Mouse (Mus musculus) heart, embryonic 14.5 days (tissue): ENCODE results near the gene Arih1. TPM values are rescaled to one million over a fixed set of nuclear protein-coding genes. Genes with fewer than 3 reads are reported as not detected.

Experiments used
- ATAC-seq: fragments of 200-750 bp; cut with Nextera tagmentation; 2 replicates; pipeline ENCODE4 v1.8.0; 2017; ENCODE audit warnings: low read depth, moderate TSS enrichment; ENCODE audit not compliant: insufficient number of reproducible peaks, insufficient read depth, low FRiP score
- H3K27ac ChIP-seq, 2 experiments: fragments of 200-500 bp in 1 of 2; fragments of 300-500 bp in 1 of 2; sonication (generic) in 1 of 2; replicated peaks in 1 of 2; 2 replicates each; pipeline ENCODE4 v1.5.1; 2012 to 2014; ENCODE audit warnings: low read depth in 2 of 2, low read length in 2 of 2, control low read depth in 1 of 2, mild to moderate bottlenecking in 1 of 2, mixed read lengths in 1 of 2; ENCODE audit not compliant: control insufficient read depth in 1 of 2, insufficient read depth in 1 of 2
- H3K27me3 ChIP-seq: fragments of 300-500 bp; sonication (generic); 2 replicates; pipeline ENCODE4 v1.6.1; 2014; ENCODE audit warnings: mild to moderate bottlenecking, low read length, control low read depth; ENCODE audit not compliant: control insufficient read depth, insufficient read depth
- H3K36me3 ChIP-seq: fragments of 300-500 bp; sonication (generic); 2 replicates; pipeline ENCODE4 v1.6.1; 2014; ENCODE audit warnings: mild to moderate bottlenecking, control low read depth, low read length, mixed read lengths; ENCODE audit not compliant: control insufficient read depth, insufficient read depth
- H3K4me1 ChIP-seq, 2 experiments: fragments of 200-500 bp in 1 of 2; fragments of 300-500 bp in 1 of 2; sonication (generic) in 1 of 2; 2 replicates each; pipeline ENCODE4 v1.6.1; 2012 to 2014; ENCODE audit warnings: low read length in 2 of 2, control low read depth in 1 of 2, mixed read lengths in 1 of 2; ENCODE audit not compliant: control insufficient read depth in 2 of 2, insufficient read depth in 2 of 2
- H3K4me2 ChIP-seq: fragments of 300-500 bp; sonication (generic); 2 replicates; pipeline ENCODE4 v1.6.1; 2014; ENCODE audit warnings: mild to moderate bottlenecking, low read length
- H3K4me3 ChIP-seq, 2 experiments: fragments of 200-500 bp in 1 of 2; fragments of 300-500 bp in 1 of 2; sonication (generic) in 1 of 2; 2 replicates each; pipeline ENCODE4 v1.5.1; 2012 to 2014; ENCODE audit warnings: low read length in 2 of 2, mild to moderate bottlenecking in 2 of 2, control low read depth in 1 of 2, low read depth in 1 of 2, moderate library complexity in 1 of 2; ENCODE audit not compliant: control insufficient read depth in 1 of 2, insufficient read depth in 1 of 2
- H3K9ac ChIP-seq: fragments of 300-500 bp; sonication (generic); 2 replicates; pipeline ENCODE4 v1.6.1; 2014; ENCODE audit warnings: mild to moderate bottlenecking, low read length
- H3K9me3 ChIP-seq: fragments of 300-500 bp; sonication (generic); 2 replicates; pipeline ENCODE4 v1.6.1; 2016; ENCODE audit warnings: low read length, control low read depth; ENCODE audit not compliant: control insufficient read depth
- WGBS: fragments of 180-500 bp; shearing (Covaris S2); extraction: QIAGEN DNeasy Blood & Tissue Kit; methylation state at CpG from one replicate; pipeline ENCODE4 v1.1.7; 2014; 5-methylcytosine and 5-hydroxymethylcytosine counted together
- polyA plus RNA-seq: library from polyadenylated mRNA; unstranded; fragments of >200 nt; fragmentation: Nextera tagmentation; extraction: Ambion mirVana; gene quantifications from 2 replicates; pipeline ENCODE4 v1.2.1, GENCODE M21; 2014

Gene Arih1
- 14.9 and 18.3 TPM in 2 replicates for polyA plus RNA-seq

DNA sequence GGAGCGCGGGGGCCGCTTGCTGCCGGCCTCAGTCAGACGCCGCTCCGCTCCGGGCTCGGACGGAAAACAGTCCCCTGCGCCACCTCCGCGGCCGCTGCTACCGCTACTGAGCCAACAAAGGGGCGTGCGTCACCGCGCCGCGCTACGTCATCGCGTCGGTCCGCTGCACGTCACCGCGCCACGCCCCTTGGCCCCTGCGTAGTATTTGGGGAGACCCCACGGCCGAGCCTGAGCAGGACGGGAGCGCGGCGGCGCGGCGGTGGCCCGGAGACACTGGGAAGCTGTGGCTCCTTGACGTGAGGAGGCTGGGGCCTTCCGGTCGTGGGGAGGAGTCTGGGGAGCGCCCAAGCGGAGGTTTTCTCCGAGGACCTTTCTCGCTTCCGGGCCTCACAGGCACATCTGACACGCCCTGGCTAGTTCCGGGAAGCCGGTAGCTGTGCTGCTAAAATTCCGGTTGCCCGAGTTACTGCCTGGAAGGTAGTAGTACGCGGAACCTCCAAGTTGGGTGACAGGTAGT lies at the start of gene Arih1:
Gene Arih1 (minus strand): TSS at position 70 of the 517 bp plus-strand sequence.
- peak within 1 kb of the TSS; percentile 97 to 98 for H3K27ac ChIP-seq
- no peaks in the 10 kb centered on the region for H3K9me3 ChIP-seq
- peak; percentile 97 for ATAC-seq
- peak within 1 kb of the TSS; percentile 96 for H3K4me2 ChIP-seq
- under 1% methylated on average over 49 of the region's 56 CpGs for WGBS
- H3K4me1 ChIP-seq, result peaks cover 0 to 23% of the 10 kb centered on the region in 2 experiments; a peak in 1 of 4 replicates
- peak within 1 kb of the TSS; percentile 88 to 94 for H3K4me3 ChIP-seq
- H3K36me3 ChIP-seq, result no peaks in the 10 kb centered on the region
- H3K27me3 ChIP-seq, result no peaks in the 10 kb centered on the region
- H3K9ac ChIP-seq, result peak within 1 kb of the TSS; percentile 99

DNA sequence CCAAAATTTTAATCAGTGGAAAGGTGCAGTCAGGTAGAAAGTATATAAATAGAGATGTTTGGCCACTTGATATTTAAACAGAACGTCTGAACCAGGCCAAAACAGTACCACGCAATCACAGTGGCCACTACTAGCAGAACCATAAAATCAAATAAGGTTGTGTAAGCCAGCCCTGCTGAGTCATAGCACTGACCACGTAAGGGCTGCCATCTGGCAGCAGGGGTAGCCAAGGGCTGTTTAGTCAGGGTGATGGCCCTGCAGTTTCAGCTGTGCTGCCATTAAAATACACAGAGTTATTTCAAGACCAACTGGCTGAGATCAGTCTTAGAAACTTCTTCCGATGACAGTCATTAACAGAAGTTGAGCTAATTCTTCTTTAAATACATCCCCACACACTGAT lies 47.5 kb upstream of the Arih1 start:
- Histone ChIP-seq H3K27me3 (no peaks in the 10 kb centered on the region), H3K9me3 (no peaks in the 10 kb centered on the region), H3K4me3 (no peak overlapping the region), H3K4me2 (no peak overlapping the region), H3K4me1 (peaks cover 0 to 2% of the 10 kb centered on the region in 2 experiments; a peak in 1 of 4 replicates), H3K27ac (no peak overlapping the region), H3K9ac (no peak overlapping the region), H3K36me3 (no peaks in the 10 kb centered on the region)
- ATAC-seq, result no peak
- WGBS, result 84% methylated on average over 4 of the region's 4 CpGs

DNA sequence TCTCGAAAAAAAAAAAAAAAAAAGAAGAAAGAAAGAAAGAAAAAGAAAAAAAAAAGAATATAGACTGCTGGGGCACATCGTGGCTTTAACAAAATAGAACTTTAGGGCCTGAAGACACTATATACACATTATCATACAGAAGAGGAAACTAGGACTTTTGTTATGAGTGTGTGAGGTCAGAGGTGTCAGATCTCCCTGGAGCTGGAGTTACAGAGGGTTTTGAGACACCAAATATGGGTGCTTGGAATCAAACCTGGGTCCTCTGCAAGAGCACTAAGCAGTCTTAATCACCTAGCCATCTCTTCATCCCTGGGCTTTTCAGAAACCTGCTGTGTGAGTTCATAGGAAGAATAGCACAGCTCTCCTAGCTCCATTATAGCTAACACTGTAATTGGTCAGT lies 47.0 kb upstream of the Arih1 start:
- Histone ChIP-seq H3K27ac (no peak overlapping the region), H3K4me1 (no peaks in the 10 kb centered on the region), H3K36me3 (no peaks in the 10 kb centered on the region), H3K27me3 (no peaks in the 10 kb centered on the region), H3K9ac (no peak overlapping the region), H3K4me3 (no peak overlapping the region), H3K4me2 (no peak overlapping the region), H3K9me3 (no peaks in the 10 kb centered on the region)
- no peak for ATAC-seq
- WGBS, result 70% methylated on average over 2 of the region's 2 CpGs

DNA sequence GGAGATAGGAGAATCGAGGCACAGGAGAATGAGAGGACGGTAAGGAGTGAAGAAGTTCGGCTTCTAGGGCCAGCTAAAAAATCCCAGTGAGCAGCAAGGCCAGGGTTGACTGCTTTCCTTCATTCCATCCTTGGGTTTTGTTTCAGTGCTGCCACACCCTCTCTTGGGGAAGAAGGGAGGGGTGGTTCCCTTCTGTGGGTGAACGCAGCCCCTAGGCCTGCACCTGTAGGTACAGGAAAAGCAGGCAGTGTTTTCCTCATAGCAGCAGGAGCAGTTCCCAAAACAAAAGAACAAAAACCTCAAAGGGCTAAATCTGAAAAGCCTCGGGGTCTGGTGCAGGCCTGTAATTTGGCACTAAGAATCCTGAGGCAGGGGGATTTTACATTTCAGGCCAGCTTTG lies 45.2 kb upstream of the Arih1 start:
- Histone ChIP-seq H3K4me3 (no peak overlapping the region), H3K4me2 (no peak overlapping the region), H3K27ac (no peak overlapping the region), H3K9ac (no peak overlapping the region), H3K4me1 (no peaks in the 10 kb centered on the region), H3K36me3 (no peaks in the 10 kb centered on the region), H3K9me3 (no peaks in the 10 kb centered on the region), H3K27me3 (no peaks in the 10 kb centered on the region)
- WGBS, result 53% methylated on average over 5 of the region's 5 CpGs
- ATAC-seq, result no peak

DNA sequence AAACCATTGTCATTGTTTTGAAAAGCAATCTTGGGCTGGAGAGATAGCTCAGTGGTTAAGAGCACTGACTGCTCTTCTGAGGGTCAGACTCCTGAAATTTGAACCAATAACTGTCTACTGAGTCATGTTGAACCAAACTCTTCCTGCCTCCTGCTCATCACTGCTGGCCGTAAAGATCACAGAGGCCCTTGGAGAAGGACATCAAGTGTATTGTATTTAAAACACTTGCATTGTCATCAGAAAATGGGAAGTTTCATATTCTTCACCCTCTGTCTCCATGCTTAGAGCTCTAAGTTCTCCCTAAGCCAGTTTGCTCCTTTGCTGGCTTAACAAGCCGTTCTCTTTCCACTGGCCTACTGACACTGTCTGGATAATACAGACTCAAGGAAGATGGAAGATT lies 41.9 kb upstream of the Arih1 start:
- no peak overlapping the region for H3K4me2 ChIP-seq
- no peaks in the 10 kb centered on the region for H3K27me3 ChIP-seq
- no peaks in the 10 kb centered on the region for H3K36me3 ChIP-seq
- WGBS, result 71% methylated on average over 2 of the region's 2 CpGs
- no peak overlapping the region for H3K9ac ChIP-seq
- no peak overlapping the region for H3K4me3 ChIP-seq
- H3K27ac ChIP-seq, result no peak overlapping the region
- no peaks in the 10 kb centered on the region for H3K9me3 ChIP-seq
- H3K4me1 ChIP-seq, result no peaks in the 10 kb centered on the region
- no peak for ATAC-seq

DNA sequence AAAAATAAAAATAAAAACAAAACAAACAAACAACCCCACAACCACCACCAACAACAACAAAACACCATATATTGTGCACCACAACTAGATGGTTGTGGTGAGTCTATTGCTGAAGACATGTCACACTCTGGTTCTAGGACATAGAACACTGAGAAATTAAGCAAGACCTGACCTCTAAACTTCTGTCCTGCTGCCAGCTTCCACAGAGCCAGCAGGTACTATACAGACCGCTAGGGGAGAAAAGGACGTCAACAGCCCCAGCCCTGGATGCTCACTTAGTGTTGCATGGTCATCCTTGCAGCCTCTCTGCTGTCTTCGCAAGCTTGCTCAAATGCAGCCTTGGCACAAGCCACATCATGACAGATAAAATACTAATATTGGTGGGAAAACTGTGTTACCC lies 41.2 kb upstream of the Arih1 start:
- H3K9ac ChIP-seq, result no peak overlapping the region
- ATAC-seq, result no peak
- no peaks in the 10 kb centered on the region for H3K4me1 ChIP-seq
- no peaks in the 10 kb centered on the region for H3K27me3 ChIP-seq
- no peak overlapping the region for H3K4me3 ChIP-seq
- H3K4me2 ChIP-seq, result no peak overlapping the region
- no peaks in the 10 kb centered on the region for H3K9me3 ChIP-seq
- no peak overlapping the region for H3K27ac ChIP-seq
- 86% methylated on average over 3 of the region's 3 CpGs for WGBS
- H3K36me3 ChIP-seq, result no peaks in the 10 kb centered on the region

DNA sequence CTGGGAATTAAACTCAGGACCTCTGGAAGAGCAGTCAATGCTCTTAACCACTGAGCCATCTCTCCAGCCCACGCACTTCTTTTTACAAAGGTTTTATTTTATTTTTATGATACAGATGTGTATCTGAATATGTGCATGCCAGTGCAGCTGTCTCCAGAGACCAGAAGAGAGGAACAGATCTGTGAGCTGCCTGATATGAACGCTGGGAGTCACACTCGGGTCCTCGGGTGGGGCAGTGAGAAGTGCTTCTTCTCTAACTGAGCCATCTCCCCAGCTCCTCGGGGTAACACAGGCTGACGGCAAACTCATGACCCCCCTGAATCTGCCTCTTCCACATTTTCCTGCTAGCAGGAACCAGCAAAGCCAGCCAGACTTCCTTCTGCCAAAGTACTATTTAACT lies 40.3 kb upstream of the Arih1 start:
- no peaks in the 10 kb centered on the region for H3K36me3 ChIP-seq
- H3K9ac ChIP-seq, result no peak overlapping the region
- ATAC-seq, result no peak
- H3K27me3 ChIP-seq, result no peaks in the 10 kb centered on the region
- no peak overlapping the region for H3K4me2 ChIP-seq
- no peaks in the 10 kb centered on the region for H3K4me1 ChIP-seq
- 65% methylated on average over 6 of the region's 6 CpGs for WGBS
- H3K27ac ChIP-seq, result no peak overlapping the region
- no peaks in the 10 kb centered on the region for H3K9me3 ChIP-seq
- H3K4me3 ChIP-seq, result no peak overlapping the region

DNA sequence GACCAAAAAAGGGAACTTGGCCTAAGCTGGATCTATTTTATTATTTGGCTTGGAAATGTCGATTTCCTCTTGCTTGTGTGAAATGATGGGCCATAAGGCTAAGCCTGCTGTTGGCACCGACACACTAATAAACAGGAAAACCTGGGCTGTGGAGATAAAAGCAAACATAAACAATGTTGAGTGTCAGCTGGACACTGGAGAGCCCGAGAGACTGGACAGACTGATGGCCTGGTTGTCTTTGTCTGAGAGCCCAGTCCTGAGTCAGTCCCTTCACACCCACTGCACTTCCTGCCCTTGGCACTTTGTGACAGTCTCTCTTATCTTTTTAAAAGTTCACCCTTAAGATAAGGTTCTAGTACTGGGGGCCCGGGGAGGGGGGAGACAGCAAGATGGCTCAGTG lies 36.5 kb upstream of the Arih1 start:
- 30% methylated on average over 4 of the region's 4 CpGs for WGBS
- ATAC-seq, result 0 out of 2 replicates have a peak, but pooled peaks have one; percentile 35
- no peak overlapping the region for H3K4me2 ChIP-seq

More for the DNA sequence above, 36.5 kb upstream of the Arih1 start:
- no peaks in the 10 kb centered on the region for H3K36me3 ChIP-seq
- H3K9ac ChIP-seq, result no peak overlapping the region
- no peak overlapping the region for H3K4me3 ChIP-seq
- H3K9me3 ChIP-seq, result no peaks in the 10 kb centered on the region
- no peaks in the 10 kb centered on the region for H3K27me3 ChIP-seq
- peaks cover 0 to 4% of the 10 kb centered on the region in 2 experiments; a peak in 2 of 4 replicates for H3K4me1 ChIP-seq
- no peak overlapping the region for H3K27ac ChIP-seq
